Mouse (Mus musculus): ENCODE results near the gene Kdm2a. TPM values are rescaled to one million over a fixed set of nuclear protein-coding genes. Genes with fewer than 3 reads are reported as not detected.

Kdm2a gene
- total RNA-seq, 1 experiment: 45.6 TPM

DNA sequence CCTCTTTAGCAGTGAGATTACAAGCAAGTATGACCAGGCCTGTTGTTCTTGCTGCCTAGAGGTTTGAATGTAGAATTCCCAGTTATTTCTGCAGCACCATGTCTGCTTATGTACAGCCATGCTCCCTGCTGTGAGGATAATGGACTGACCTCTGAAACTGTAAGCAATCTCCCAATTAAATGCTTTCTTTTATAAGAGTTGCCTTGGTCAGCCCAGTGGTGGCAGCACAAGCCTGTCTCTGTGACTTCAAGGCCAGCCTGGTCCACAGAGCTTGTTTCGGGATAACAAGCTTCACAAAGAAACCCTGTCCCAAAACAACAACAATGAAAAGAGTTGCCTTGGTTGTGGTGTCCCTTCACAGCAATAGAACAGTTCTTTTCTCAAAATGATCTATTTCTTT is 35.7 kb upstream of the Kdm2a start:
- no peaks in the 10 kb centered on the region for H3K9me3 ChIP-seq (ENCODE audit: control insufficient read depth, insufficient read depth, low read depth, low read length)
- TF ChIP-seq ZC3H11A (IDR thresholded peaks at IDR 0.05; ENCODE audit: borderline replicate concordance, low read depth, low read length) (no peak), ZNF384 (IDR thresholded peaks at IDR 0.05; ENCODE audit: low read depth, low read length) (no peak), CHD2 (IDR thresholded peaks at IDR 0.05; ENCODE audit: low read depth, low read length) (no peak), MAFK (IDR thresholded peaks at IDR 0.05; ENCODE audit: insufficient read depth, low read depth, low read length) (no peak), HCFC1 (IDR thresholded peaks at IDR 0.05; ENCODE audit: borderline replicate concordance, insufficient read depth, low read length) (no peak)
- H3K4me3 ChIP-seq (ENCODE audit: insufficient read depth in 1 of 2, low read depth in 1 of 2, low read length in 2 of 2, poor library complexity in 1 of 2, severe bottlenecking in 1 of 2): no peak overlapping the region
- DNase-seq (ENCODE audit: low read depth, low spot score): no peak
- H3K36me3 ChIP-seq (ENCODE audit: control insufficient read depth, insufficient read depth, low read length, poor library complexity, severe bottlenecking): peaks cover 4% of the 10 kb centered on the region; the same call in 1 of the 2 replicates
- in situ Hi-C loops (cut with MboI; ENCODE audit: low sequenced_read_pairs in 2 of 2, unreplicated experiment in 2 of 2): no loop called here
- no peak overlapping the region for H3K27ac ChIP-seq (ENCODE audit: insufficient read depth, low read depth, low read length, poor library complexity, severe bottlenecking)
- peaks cover 0 to 5% of the 10 kb centered on the region in 2 experiments; a peak in 1 of 4 replicates for H3K4me1 ChIP-seq (ENCODE audit: control insufficient read depth in 2 of 2, insufficient read depth in 2 of 2, low read length in 2 of 2, poor library complexity in 1 of 2)
- H3K9ac ChIP-seq (ENCODE audit: insufficient read depth, low read depth, low read length, poor library complexity, severe bottlenecking): no peak overlapping the region

DNA sequence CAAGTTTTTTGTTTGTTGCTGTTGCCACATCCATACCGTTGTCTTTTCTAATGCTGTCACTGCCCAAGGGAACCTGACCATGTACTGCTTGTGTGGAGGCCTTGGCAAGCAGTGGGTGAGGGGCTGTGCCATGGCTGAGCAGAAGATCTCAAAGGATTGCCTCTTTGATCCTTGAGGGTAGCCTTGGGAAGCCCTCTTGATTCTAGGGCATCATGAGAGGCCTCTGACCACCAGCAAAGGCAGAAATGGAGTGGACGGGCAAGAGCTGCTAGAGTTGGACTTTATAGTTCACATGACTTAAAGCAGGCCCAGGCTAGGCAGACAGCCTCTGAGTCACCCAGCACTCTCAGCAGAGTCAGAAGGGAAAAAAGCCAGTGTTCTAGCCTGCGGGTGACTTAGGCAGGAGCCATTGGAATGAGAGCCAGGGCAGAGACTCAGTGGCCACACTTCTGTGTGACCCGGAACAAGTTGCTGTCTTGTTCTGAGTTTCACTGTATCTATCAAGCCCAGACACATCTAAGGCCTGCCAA is 32.1 kb upstream of the Kdm2a start:
- Histone ChIP-seq H3K36me3 (ENCODE audit: control insufficient read depth, insufficient read depth, low read length, poor library complexity, severe bottlenecking) (peaks cover 4% of the 10 kb centered on the region; the same call in 1 of the 2 replicates), H3K4me3 (ENCODE audit: insufficient read depth in 1 of 2, low read depth in 1 of 2, low read length in 2 of 2, poor library complexity in 1 of 2, severe bottlenecking in 1 of 2) (no peak overlapping the region), H3K9me3 (ENCODE audit: control insufficient read depth, insufficient read depth, low read depth, low read length) (no peaks in the 10 kb centered on the region), H3K27ac (ENCODE audit: insufficient read depth, low read depth, low read length, poor library complexity, severe bottlenecking) (no peak overlapping the region), H3K9ac (ENCODE audit: insufficient read depth, low read depth, low read length, poor library complexity, severe bottlenecking) (no peak overlapping the region), H3K4me1 (ENCODE audit: control insufficient read depth in 2 of 2, insufficient read depth in 2 of 2, low read length in 2 of 2, poor library complexity in 1 of 2) (peaks cover 0 to 3% of the 10 kb centered on the region in 2 experiments; a peak in 2 of 4 replicates)
- TF ChIP-seq CHD2 (IDR thresholded peaks at IDR 0.05; ENCODE audit: low read depth, low read length) (no peak), MAFK (IDR thresholded peaks at IDR 0.05; ENCODE audit: insufficient read depth, low read depth, low read length) (no peak), HCFC1 (IDR thresholded peaks at IDR 0.05; ENCODE audit: borderline replicate concordance, insufficient read depth, low read length) (no peak), ZNF384 (IDR thresholded peaks at IDR 0.05; ENCODE audit: low read depth, low read length) (no peak), ZC3H11A (IDR thresholded peaks at IDR 0.05; ENCODE audit: borderline replicate concordance, low read depth, low read length) (no peak)
- in situ Hi-C loops (cut with MboI; ENCODE audit: low sequenced_read_pairs in 2 of 2, unreplicated experiment in 2 of 2): no loop called here
- no peak for DNase-seq (ENCODE audit: low read depth, low spot score)

DNA sequence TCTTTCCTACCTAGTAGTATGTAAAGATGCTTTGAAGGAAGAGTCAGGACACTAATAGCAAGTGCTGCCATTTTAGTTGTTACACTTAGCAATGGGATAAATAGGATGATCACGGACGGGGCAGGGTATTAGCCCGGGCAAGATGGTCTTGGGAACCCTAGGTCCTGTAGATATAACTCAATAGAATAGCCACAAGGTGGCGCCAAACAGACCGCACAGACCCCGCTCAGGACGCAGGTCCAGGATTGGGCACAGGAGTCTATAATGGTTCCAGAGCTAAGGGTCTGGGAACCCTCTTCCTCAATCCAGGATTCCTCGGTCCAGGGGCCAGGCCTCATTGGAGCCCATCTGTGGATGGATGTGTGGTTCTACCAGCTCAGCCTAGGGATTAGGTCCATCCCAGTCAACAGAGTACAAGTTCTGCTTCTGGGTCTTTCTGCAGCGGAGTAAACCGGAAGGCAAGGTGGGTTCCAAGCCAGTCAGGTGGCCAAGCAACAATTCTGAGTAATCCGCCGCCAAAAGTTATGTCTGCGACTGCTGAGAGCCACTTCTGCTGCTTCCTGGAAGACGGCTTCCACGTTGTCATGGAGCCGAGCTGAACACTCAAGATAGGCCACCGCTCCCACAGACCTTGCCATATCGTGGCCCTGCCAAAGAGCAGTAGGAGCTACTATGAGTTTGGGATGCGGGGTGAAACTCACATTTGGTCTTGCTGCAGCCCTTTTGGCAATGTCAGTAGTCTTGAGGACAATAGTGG is 27.7 kb upstream of the Kdm2a start:
- no peaks in the 10 kb centered on the region for H3K9me3 ChIP-seq (ENCODE audit: control insufficient read depth, insufficient read depth, low read depth, low read length)
- H3K9ac ChIP-seq (ENCODE audit: insufficient read depth, low read depth, low read length, poor library complexity, severe bottlenecking): peak overlapping the region; percentile 61; the same call in 1 of the 2 replicates
- H3K4me1 ChIP-seq (ENCODE audit: control insufficient read depth in 2 of 2, insufficient read depth in 2 of 2, low read length in 2 of 2, poor library complexity in 1 of 2): peaks cover 3% of the 10 kb centered on the region in 2 experiments; a peak in 2 of 4 replicates
- in situ Hi-C loops (cut with MboI; ENCODE audit: low sequenced_read_pairs in 2 of 2, unreplicated experiment in 2 of 2): no loop called here
- H3K27ac ChIP-seq (ENCODE audit: insufficient read depth, low read depth, low read length, poor library complexity, severe bottlenecking): no peak overlapping the region
- no peak for TF ChIP-seq MAFK (IDR thresholded peaks at IDR 0.05; ENCODE audit: insufficient read depth, low read depth, low read length)
- TF ChIP-seq ZC3H11A (IDR thresholded peaks at IDR 0.05; ENCODE audit: borderline replicate concordance, low read depth, low read length): no peak
- TF ChIP-seq HCFC1 (IDR thresholded peaks at IDR 0.05; ENCODE audit: borderline replicate concordance, insufficient read depth, low read length): no peak
- TF ChIP-seq CHD2 (IDR thresholded peaks at IDR 0.05; ENCODE audit: low read depth, low read length): no peak
- TF ChIP-seq ZNF384 (IDR thresholded peaks at IDR 0.05; ENCODE audit: low read depth, low read length): no peak
- peak overlapping the region; percentile 47 to 60 for H3K4me3 ChIP-seq (ENCODE audit: insufficient read depth in 1 of 2, low read depth in 1 of 2, low read length in 2 of 2, poor library complexity in 1 of 2, severe bottlenecking in 1 of 2)
- peak; percentile 71 for DNase-seq (ENCODE audit: low read depth, low spot score)
- peaks cover 4% of the 10 kb centered on the region; the same call in 1 of the 2 replicates for H3K36me3 ChIP-seq (ENCODE audit: control insufficient read depth, insufficient read depth, low read length, poor library complexity, severe bottlenecking)

DNA sequence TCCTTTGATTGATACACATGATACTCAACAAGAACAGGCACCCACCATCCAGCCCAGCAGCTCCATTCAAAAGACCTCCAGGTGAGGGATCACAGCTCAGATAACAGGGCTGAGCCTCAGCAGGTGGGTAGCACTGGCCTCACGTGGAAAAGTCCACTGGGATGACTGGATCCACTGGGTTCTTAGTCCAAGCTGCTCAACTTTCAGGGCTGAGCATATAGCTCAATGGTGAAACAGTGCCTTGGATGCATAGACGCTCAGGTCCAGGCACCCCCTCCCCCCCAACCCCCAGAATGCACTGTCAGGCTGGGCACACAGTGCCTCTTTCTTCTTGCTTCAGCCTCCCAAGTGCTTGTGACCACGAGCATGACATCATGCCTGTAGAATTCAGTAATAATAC is 24.9 kb upstream of the Kdm2a start:
- no peak for DNase-seq (ENCODE audit: low read depth, low spot score)
- Histone ChIP-seq H3K9me3 (ENCODE audit: control insufficient read depth, insufficient read depth, low read depth, low read length) (no peaks in the 10 kb centered on the region), H3K36me3 (ENCODE audit: control insufficient read depth, insufficient read depth, low read length, poor library complexity, severe bottlenecking) (peaks cover 4% of the 10 kb centered on the region; the same call in 1 of the 2 replicates), H3K4me3 (ENCODE audit: insufficient read depth in 1 of 2, low read depth in 1 of 2, low read length in 2 of 2, poor library complexity in 1 of 2, severe bottlenecking in 1 of 2) (no peak overlapping the region), H3K4me1 (ENCODE audit: control insufficient read depth in 2 of 2, insufficient read depth in 2 of 2, low read length in 2 of 2, poor library complexity in 1 of 2) (peaks cover 3% of the 10 kb centered on the region in 2 experiments; a peak in 2 of 4 replicates), H3K27ac (ENCODE audit: insufficient read depth, low read depth, low read length, poor library complexity, severe bottlenecking) (no peak overlapping the region), H3K9ac (ENCODE audit: insufficient read depth, low read depth, low read length, poor library complexity, severe bottlenecking) (no peak overlapping the region)
- TF ChIP-seq MAFK (IDR thresholded peaks at IDR 0.05; ENCODE audit: insufficient read depth, low read depth, low read length) (no peak), CHD2 (IDR thresholded peaks at IDR 0.05; ENCODE audit: low read depth, low read length) (no peak), ZC3H11A (IDR thresholded peaks at IDR 0.05; ENCODE audit: borderline replicate concordance, low read depth, low read length) (no peak), ZNF384 (IDR thresholded peaks at IDR 0.05; ENCODE audit: low read depth, low read length) (no peak), HCFC1 (IDR thresholded peaks at IDR 0.05; ENCODE audit: borderline replicate concordance, insufficient read depth, low read length) (no peak)
- in situ Hi-C loops (cut with MboI; ENCODE audit: low sequenced_read_pairs in 2 of 2, unreplicated experiment in 2 of 2): no loop called here
